Mouse (Mus musculus) E14TG2a.4 (cell line): ENCODE results near the gene Slc6a18.

Experiments used
- CTCF ChIP-seq: conservative IDR thresholded peaks from 2 replicates; pipeline ENCODE4 v1.5.1; 2014; ENCODE audit warnings: low read length
- POU5F1 ChIP-seq: IDR thresholded peaks from 2 replicates; pipeline ENCODE4 v1.6.1; 2014; ENCODE audit warnings: low read length, borderline replicate concordance

DNA sequence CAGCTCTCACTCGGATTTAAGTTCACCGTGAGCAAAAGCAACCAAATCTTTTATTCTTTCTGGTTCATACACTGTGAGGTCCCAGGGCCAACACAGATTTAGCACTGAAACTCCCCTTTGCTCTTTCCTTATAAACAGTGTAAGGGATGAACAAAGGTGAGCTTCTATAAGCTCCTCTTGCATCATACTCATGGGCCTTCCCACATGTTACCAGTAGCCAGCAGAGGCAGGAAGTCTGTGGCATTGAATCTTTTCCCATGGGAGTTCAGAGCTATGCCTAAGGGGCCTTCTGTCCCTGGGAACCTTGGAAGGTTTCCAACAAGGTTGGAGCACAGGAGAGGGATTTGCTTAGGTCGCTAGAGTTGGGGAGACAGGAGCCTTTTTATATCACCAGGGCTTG is 34.4 kb upstream of the Slc6a18 start:
- no peak for TF ChIP-seq CTCF
- TF ChIP-seq POU5F1: no peak
